Mouse (Mus musculus) CH12.LX (cell line): ENCODE results near the gene Macrod2. TPM values are rescaled to one million over a fixed set of nuclear protein-coding genes. Genes with fewer than 3 reads are reported as not detected.

Experiments used
- DNase-seq: peaks from one replicate; pipeline ENCODE4 v3.0.0-alpha.2; 2013; ENCODE audit errors: extremely low read depth
- H3K27ac ChIP-seq: 2 replicates; pipeline ENCODE4 v1.5.1; 2012; ENCODE audit warnings: low read depth, mild to moderate bottlenecking, control low read depth, moderate library complexity; ENCODE audit not compliant: insufficient read depth
- H3K27me3 ChIP-seq: replicated peaks from 2 replicates; pipeline ENCODE3; 2012; ENCODE audit warnings: inconsistent platforms
- H3K36me3 ChIP-seq, 2 experiments: replicated peaks in 1 of 2; 2 replicates each; pipeline versions ENCODE3 to v1.6.1; 2012; ENCODE audit warnings: inconsistent platforms in 1 of 2, low read length in 1 of 2, mild to moderate bottlenecking in 1 of 2, mixed read lengths in 1 of 2, moderate library complexity in 1 of 2; ENCODE audit not compliant: control insufficient read depth in 1 of 2, insufficient read depth in 1 of 2
- H3K4me1 ChIP-seq, 2 experiments: 2 replicates each; pipeline ENCODE4 v1.6.1; 2012; ENCODE audit warnings: inconsistent platforms in 1 of 2, moderate library complexity in 1 of 2; ENCODE audit not compliant: insufficient read depth in 2 of 2, control insufficient read depth in 1 of 2
- H3K4me2 ChIP-seq: 2 replicates; pipeline ENCODE4 v1.6.1; 2012; ENCODE audit warnings: low read depth, mild to moderate bottlenecking, control low read depth; ENCODE audit not compliant: poor library complexity, insufficient read depth, severe bottlenecking
- H3K4me3 ChIP-seq, 3 experiments: fragments of 150-350 bp in 1 of 3; sonication (generic) in 1 of 3; replicated peaks in 1 of 3; 2 replicates each; pipeline versions ENCODE3 to v1.5.1; 2011 to 2012; ENCODE audit warnings: low read depth in 2 of 3, low read length in 2 of 3, mild to moderate bottlenecking in 2 of 3, moderate library complexity in 2 of 3, control low read depth in 1 of 3, improper control_type of control experiment in 1 of 3, inconsistent platforms in 1 of 3, mixed read lengths in 1 of 3; ENCODE audit not compliant: poor library complexity in 1 of 3
- H3K79me2 ChIP-seq: replicated peaks from 2 replicates; pipeline ENCODE4 v1.6.1; 2012; ENCODE audit warnings: mild to moderate bottlenecking, moderate library complexity; ENCODE audit not compliant: control insufficient read depth, poor library complexity, insufficient read depth, severe bottlenecking; ENCODE audit errors: extremely low read depth
- H3K9ac ChIP-seq: 2 replicates; pipeline ENCODE4 v1.6.1; 2012; ENCODE audit warnings: low read depth, mild to moderate bottlenecking, control low read depth, moderate library complexity; ENCODE audit not compliant: insufficient read depth
- H3K9me3 ChIP-seq: replicated peaks from 2 replicates; pipeline ENCODE3; 2012; ENCODE audit warnings: low read length, inconsistent platforms, mixed read lengths
- BHLHE40 ChIP-seq: IDR thresholded peaks from 2 replicates; pipeline ENCODE4 v1.6.1; 2011; ENCODE audit warnings: mild to moderate bottlenecking, low read depth, low read length, improper control_type of control experiment
- CHD1 ChIP-seq: IDR thresholded peaks from 2 replicates; pipeline ENCODE4 v1.6.1; 2012; ENCODE audit warnings: low read depth, low read length, improper control_type of control experiment, inconsistent platforms
- CHD2 ChIP-seq: IDR thresholded peaks from 2 replicates; pipeline ENCODE4 v1.6.1; 2011; ENCODE audit warnings: low read length, improper control_type of control experiment
- CTCF ChIP-seq, 2 experiments: IDR thresholded peaks in 1 of 2; conservative IDR thresholded peaks in 1 of 2; 2 replicates each; pipeline ENCODE4 v1.5.1; 2011 to 2012; ENCODE audit warnings: low read depth in 2 of 2, low read length in 2 of 2, improper control_type of control experiment in 1 of 2, inconsistent platforms in 1 of 2, mild to moderate bottlenecking in 1 of 2, moderate library complexity in 1 of 2
- EP300 ChIP-seq: IDR thresholded peaks from 2 replicates; pipeline ENCODE4 v1.6.1; 2011; ENCODE audit warnings: low read length, improper control_type of control experiment
- ETS1 ChIP-seq: conservative IDR thresholded peaks from 2 replicates; pipeline ENCODE4 v1.6.1; 2012; ENCODE audit warnings: low read depth, mild to moderate bottlenecking, inconsistent platforms, low read length, improper control_type of control experiment, moderate library complexity
- HCFC1 ChIP-seq: IDR thresholded peaks from 2 replicates; pipeline ENCODE4 v1.6.1; 2012; ENCODE audit warnings: low read depth, mild to moderate bottlenecking, inconsistent platforms, low read length, improper control_type of control experiment
- IRF4 ChIP-seq: IDR thresholded peaks from 2 replicates; pipeline ENCODE4 v1.6.1; 2014; ENCODE audit warnings: low read depth, mild to moderate bottlenecking, inconsistent platforms, low read length, improper control_type of control experiment
- JUN ChIP-seq: IDR thresholded peaks from 2 replicates; pipeline ENCODE4 v1.6.1; 2011; ENCODE audit warnings: low read depth, mild to moderate bottlenecking, low read length, improper control_type of control experiment, moderate library complexity; ENCODE audit not compliant: insufficient read depth
- MEF2A ChIP-seq: IDR thresholded peaks from 2 replicates; pipeline ENCODE4 v1.6.1; 2014; ENCODE audit warnings: low read depth, mild to moderate bottlenecking, inconsistent platforms, low read length, improper control_type of control experiment, borderline replicate concordance
- MYC ChIP-seq: IDR thresholded peaks from 2 replicates; pipeline ENCODE4 v1.6.1; 2011; ENCODE audit warnings: low read depth, mild to moderate bottlenecking, improper control_type of control experiment, low read length
- NELFE ChIP-seq: IDR thresholded peaks from 2 replicates; pipeline ENCODE4 v1.6.1; 2011; ENCODE audit warnings: low read depth, low read length, improper control_type of control experiment
- PAX5 ChIP-seq: IDR thresholded peaks from 2 replicates; pipeline ENCODE4 v1.6.1; 2012; ENCODE audit warnings: low read length, inconsistent platforms, mixed read lengths
- POLR2A ChIP-seq: IDR thresholded peaks from 2 replicates; pipeline ENCODE4 v1.6.1; 2011; ENCODE audit warnings: low read depth, mild to moderate bottlenecking, improper control_type of control experiment, low read length
- POLR2AphosphoS2 ChIP-seq: IDR thresholded peaks from 2 replicates; pipeline ENCODE4 v1.6.1; 2011; ENCODE audit warnings: low read depth, low read length, improper control_type of control experiment
- RAD21 ChIP-seq: IDR thresholded peaks from 2 replicates; pipeline ENCODE4 v1.6.1; 2011; ENCODE audit warnings: low read depth, mild to moderate bottlenecking, low read length, improper control_type of control experiment, moderate library complexity
- RCOR1 ChIP-seq: conservative IDR thresholded peaks from 2 replicates; pipeline ENCODE4 v1.6.1; 2012; ENCODE audit warnings: low read depth, mild to moderate bottlenecking, inconsistent platforms, low read length, improper control_type of control experiment
- SIN3A ChIP-seq: IDR thresholded peaks from 2 replicates; pipeline ENCODE4 v1.6.1; 2012; ENCODE audit warnings: low read length, improper control_type of control experiment, inconsistent platforms
- SMC3 ChIP-seq: IDR thresholded peaks from 2 replicates; pipeline ENCODE4 v1.6.1; 2011; ENCODE audit warnings: low read depth, low read length, improper control_type of control experiment
- TCF12 ChIP-seq: IDR thresholded peaks from 2 replicates; pipeline ENCODE4 v1.6.1; 2014; ENCODE audit warnings: low read depth, mild to moderate bottlenecking, inconsistent platforms, low read length, improper control_type of control experiment
- UBTF ChIP-seq: IDR thresholded peaks from 2 replicates; pipeline ENCODE4 v1.6.1; 2012; ENCODE audit warnings: low read depth, mild to moderate bottlenecking, inconsistent platforms, low read length, improper control_type of control experiment, moderate library complexity
- USF2 ChIP-seq: conservative IDR thresholded peaks from 2 replicates; pipeline ENCODE4 v1.6.1; 2011; ENCODE audit warnings: low read depth, low read length, improper control_type of control experiment
- ZC3H11A ChIP-seq: IDR thresholded peaks from 2 replicates; pipeline ENCODE4 v1.6.1; 2012; ENCODE audit warnings: low read depth, mild to moderate bottlenecking, inconsistent platforms, low read length, improper control_type of control experiment
- ZKSCAN1 ChIP-seq: IDR thresholded peaks from 2 replicates; pipeline ENCODE4 v1.6.1; 2012; ENCODE audit warnings: low read depth, inconsistent platforms, low read length, improper control_type of control experiment, borderline replicate concordance
- ZNF384 ChIP-seq: IDR thresholded peaks from 2 replicates; pipeline ENCODE4 v1.6.1; 2012; ENCODE audit warnings: low read depth, low read length, improper control_type of control experiment, inconsistent platforms
- dilution Hi-C: fragments of 300-500 bp; cut with MboI; formaldehyde crosslinking; loops from 2 replicates; pipeline ENCODE4 v1.14.3; 2020; ENCODE audit warnings: low sequenced_read_pairs; ENCODE audit not compliant: extremely low pct_unique_long_range_greater_than_20kb, extremely low pct_ligation_motif_present
- in situ Hi-C: fragments of 300-500 bp; cut with MboI; formaldehyde crosslinking; loops from 3 replicates; pipeline ENCODE4 v1.14.3; 2019; ENCODE audit warnings: low sequenced_read_pairs, low pct_ligation_motif_present, low pct_unique_long_range_greater_than_20kb, mixed read lengths
- polyA plus RNA-seq: library from polyadenylated mRNA; unstranded; fragments of >175 nt; gene quantifications from 2 replicates; pipeline ENCODE4 v1.2.1, GENCODE M21; 2012; ENCODE audit warnings: low read depth; ENCODE audit not compliant: insufficient read length
- total RNA-seq, 2 experiments: library from RNA; depleted of rRNA; stranded (reverse); fragments of 300-350 nt in 1 of 2; fragments of >200 nt in 1 of 2; gene quantifications; 2 replicates each; pipeline ENCODE4 v1.2.3; 2012 to 2014

The Macrod2 gene
- total and polyA plus RNA-seq, 3 experiments = not detected

DNA sequence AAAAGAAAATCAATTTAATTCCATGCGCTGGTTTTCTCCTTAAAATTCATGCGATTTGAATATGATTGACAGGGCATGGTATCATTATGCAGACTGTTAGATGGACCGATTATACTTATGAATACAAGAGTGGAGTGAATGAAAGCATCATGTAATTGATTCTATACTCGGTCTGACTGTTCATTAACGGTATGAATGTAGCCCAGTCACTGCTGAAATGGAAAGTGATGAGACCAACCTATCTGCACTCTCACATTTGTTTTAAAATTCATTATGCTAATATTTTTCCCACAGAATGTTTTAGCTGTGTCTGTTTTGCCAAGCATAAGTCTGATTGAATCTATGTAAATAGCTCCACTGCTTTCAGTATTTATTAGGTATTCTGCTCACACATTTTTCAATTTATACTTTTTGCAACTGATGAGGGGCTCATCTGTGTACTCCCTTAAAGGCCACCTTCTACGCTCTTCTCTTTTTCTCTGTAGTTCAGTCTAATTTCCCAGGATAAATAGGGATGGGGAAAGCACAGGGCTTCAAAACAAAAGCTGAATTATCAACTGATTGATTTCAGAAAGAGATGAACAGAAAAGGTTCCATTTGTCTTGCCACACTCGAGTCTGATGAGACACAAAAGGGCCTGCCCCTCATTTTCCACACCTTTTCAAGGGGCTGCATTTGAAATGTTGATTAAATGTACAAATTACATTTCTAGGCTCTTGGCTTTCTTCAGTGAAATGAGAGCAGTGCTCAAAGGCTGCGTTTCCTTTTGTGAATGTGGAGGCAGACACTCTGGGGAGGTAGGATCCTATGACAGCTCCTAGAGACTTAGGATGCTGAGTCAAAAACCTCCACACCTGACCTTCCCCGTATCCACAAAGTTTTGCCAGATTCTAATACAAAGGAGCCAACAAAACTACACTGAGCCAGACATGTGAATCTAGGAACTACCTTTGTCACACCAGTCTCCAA, 1113.1 kb downstream of the Macrod2 start:
- Histone ChIP-seq H3K79me2 (no peaks in the 10 kb centered on the region), H3K27ac (no peak overlapping the region), H3K4me2 (no peak overlapping the region), H3K36me3 (no peaks in the 10 kb centered on the region), H3K27me3 (no peaks in the 10 kb centered on the region), H3K4me3 (no peak overlapping the region), H3K9ac (no peak overlapping the region), H3K9me3 (peaks cover 22% of the 10 kb centered on the region), H3K4me1 (no peaks in the 10 kb centered on the region)
- in situ Hi-C loops (no loop called here), dilution Hi-C loops (no loop called here)
- DNase-seq = no peak
- TF ChIP-seq IRF4 (no peak), CHD1 (no peak), ZKSCAN1 (no peak), SIN3A (no peak), RCOR1 (no peak), POLR2AphosphoS2 (no peak), TCF12 (no peak), UBTF (no peak), NELFE (no peak), EP300 (no peak), ZNF384 (no peak), JUN (no peak), MEF2A (no peak), RAD21 (no peak)

- Histone ChIP-seq H3K9me3 (peaks cover 14% of the 10 kb centered on the region), H3K27me3 (no peaks in the 10 kb centered on the region), H3K9ac (no peak overlapping the region), H3K36me3 (no peaks in the 10 kb centered on the region), H3K79me2 (no peaks in the 10 kb centered on the region), H3K4me1 (no peaks in the 10 kb centered on the region), H3K4me2 (no peak overlapping the region), H3K27ac (no peak overlapping the region), H3K4me3 (no peak overlapping the region)
- TF ChIP-seq BHLHE40 = no peak
- TF ChIP-seq PAX5 = no peak
- no peak for TF ChIP-seq CHD2
- no peak for TF ChIP-seq NELFE
- TF ChIP-seq IRF4 = no peak
- no peak for TF ChIP-seq ETS1
- TF ChIP-seq SIN3A = no peak
- TF ChIP-seq HCFC1 = no peak
- no peak for TF ChIP-seq MYC
- TF ChIP-seq POLR2AphosphoS2 = no peak
- TF ChIP-seq ZC3H11A = no peak
- TF ChIP-seq CTCF (conservative IDR thresholded peaks at IDR 0.05 in 1 of 2, IDR thresholded peaks at IDR 0.05 in 1 of 2; ENCODE audit: low read depth in 2 of 2, low read length in 2 of 2) = no peak
- no peak for TF ChIP-seq SMC3
- TF ChIP-seq USF2 = no peak
- TF ChIP-seq POLR2A = no peak
- dilution Hi-C loops = no loop called here
- in situ Hi-C loops = no loop called here
- DNase-seq = no peak
Measured at GRCm38 (mm10) chr2:141514976-141515375, 1119.9 kb downstream of the Macrod2 start.
